In genomic region chr3:88992793-88993192, GRCm38 (mm10) we compare ENCODE assay signal across 19 mouse cellular contexts. TPM values are rescaled to one million over a fixed set of nuclear protein-coding genes. Genes with fewer than 3 reads are reported as not detected.
A peak's percentile ranks its signal among the peaks of the same experiment; 100 is the strongest.
DNase-seq lines count a peak whose midpoint lies in the region; ATAC-seq and TF ChIP-seq lines count a peak whose summit lies in the region.
"Had no signal": no experiment of that assay in that cellular context is flagged by ENCODE, and none has a peak within 500 bp of the region (broad histone marks: within the 10 kb centered on the region; RNA-seq: fewer than 3 reads in every experiment).

No protein-coding gene starts in this region.

- H3K4me2 ChIP-seq in heart, embryonic 14.5 days (ENCODE audit: low read length), result no peak overlapping the region
- H3K4me2 ChIP-seq in heart, embryonic 12.5 days, result no peak overlapping the region
- H3K4me2 ChIP-seq in kidney, postnatal 0 days (ENCODE audit: low read length), result no peak overlapping the region
- H3K4me2 ChIP-seq in stomach, postnatal 0 days (replicated peaks; ENCODE audit: low read depth), result no peak overlapping the region
- H3K4me2 ChIP-seq: forebrain, embryonic 13.5 days; heart, embryonic 13.5 days; hindbrain, embryonic 15.5 days had no signal

- 53% methylated on average over 2 of the region's 2 CpGs for WGBS in heart, embryonic 14.5 days
- 66% methylated on average over 2 of the region's 2 CpGs for WGBS in heart, embryonic 12.5 days
- WGBS in kidney, postnatal 0 days, result 61% methylated on average over 2 of the region's 2 CpGs
- WGBS in stomach, postnatal 0 days, result 70% methylated on average over 2 of the region's 2 CpGs

- TF ChIP-seq CTCF in kidney, postnatal 0 days (IDR thresholded peaks at IDR 0.05; ENCODE audit: low read depth), result no peak
- no peak for TF ChIP-seq CTCF in stomach, postnatal 0 days (IDR thresholded peaks at IDR 0.05; ENCODE audit: low read depth)

- no peaks in the 10 kb centered on the region for H3K27me3 ChIP-seq in heart, embryonic 14.5 days (ENCODE audit: control insufficient read depth, insufficient read depth, low read length)
- H3K27me3 ChIP-seq in heart, embryonic 12.5 days (replicated peaks), result no peaks in the 10 kb centered on the region
- no peaks in the 10 kb centered on the region for H3K27me3 ChIP-seq in kidney, postnatal 0 days (ENCODE audit: insufficient read depth, low read length)
- no peaks in the 10 kb centered on the region for H3K27me3 ChIP-seq in stomach, postnatal 0 days (ENCODE audit: control insufficient read depth, insufficient read depth, low read length)
- H3K27me3 ChIP-seq: forebrain, embryonic 13.5 days; heart, embryonic 13.5 days; hindbrain, embryonic 15.5 days had no signal

- H3K4me3 ChIP-seq in heart, embryonic 14.5 days (ENCODE audit: control insufficient read depth in 1 of 2, insufficient read depth in 1 of 2, low read depth in 1 of 2, low read length in 2 of 2), result no peak overlapping the region
- H3K4me3 ChIP-seq in heart, embryonic 12.5 days, result no peak overlapping the region
- H3K4me3 ChIP-seq in kidney, postnatal 0 days (replicated peaks; ENCODE audit: low read depth, low read length), result no peak overlapping the region
- no peak overlapping the region for H3K4me3 ChIP-seq in stomach, postnatal 0 days (ENCODE audit: low read depth, low read length)
- H3K4me3 ChIP-seq: embryonic facial prominence, embryonic 10.5 days; forebrain, embryonic 13.5 days; heart, embryonic 13.5 days; hindbrain, embryonic 15.5 days had no signal

- H3K4me1 ChIP-seq in heart, embryonic 14.5 days (ENCODE audit: control insufficient read depth in 2 of 2, insufficient read depth in 2 of 2, low read length in 2 of 2), result peaks cover 0 to 14% of the 10 kb centered on the region in 2 experiments; a peak in 2 of 4 replicates
- H3K4me1 ChIP-seq in heart, embryonic 12.5 days (replicated peaks), result peaks cover 7% of the 10 kb centered on the region
- no peaks in the 10 kb centered on the region for H3K4me1 ChIP-seq in kidney, postnatal 0 days (replicated peaks; ENCODE audit: insufficient read depth, low read length)
- H3K4me1 ChIP-seq in stomach, postnatal 0 days (replicated peaks; ENCODE audit: control insufficient read depth, insufficient read depth), result no peaks in the 10 kb centered on the region
- H3K4me1 ChIP-seq: embryonic facial prominence, embryonic 10.5 days; forebrain, embryonic 13.5 days; hindbrain, embryonic 15.5 days had no signal

- no peaks in the 10 kb centered on the region for H3K9me3 ChIP-seq in heart, embryonic 14.5 days (ENCODE audit: control insufficient read depth, low read length)
- no peaks in the 10 kb centered on the region for H3K9me3 ChIP-seq in heart, embryonic 12.5 days (replicated peaks)
- no peaks in the 10 kb centered on the region for H3K9me3 ChIP-seq in kidney, postnatal 0 days (replicated peaks; ENCODE audit: low read length)
- H3K9me3 ChIP-seq in stomach, postnatal 0 days (ENCODE audit: control insufficient read depth, low read length), result no peaks in the 10 kb centered on the region
- H3K9me3 ChIP-seq: embryonic facial prominence, embryonic 10.5 days; forebrain, embryonic 13.5 days; heart, embryonic 13.5 days; hindbrain, embryonic 15.5 days had no signal

- intact Hi-C loops in heart, postnatal 36 days (cut with DNase I), result loop anchor here (5.0 kb wide), 1 partner anchor 50 kb away; no protein-coding TSS in a partner anchor

- H3K9ac ChIP-seq in heart, embryonic 14.5 days (ENCODE audit: low read length), result no peak overlapping the region; the same call in 1 of the 2 replicates
- H3K9ac ChIP-seq in heart, embryonic 12.5 days, result no peak overlapping the region
- H3K9ac ChIP-seq in kidney, postnatal 0 days (ENCODE audit: low read depth, low read length), result no peak overlapping the region
- H3K9ac ChIP-seq in stomach, postnatal 0 days (ENCODE audit: low read length), result no peak overlapping the region
- H3K9ac ChIP-seq: forebrain, embryonic 13.5 days; forebrain, postnatal 0 days; heart, embryonic 13.5 days; hindbrain, embryonic 15.5 days had no signal

- peak overlapping the region; percentile 12 to 38; a peak in 2 of 4 replicates for H3K27ac ChIP-seq in heart, embryonic 14.5 days (replicated peaks in 1 of 2; ENCODE audit: control insufficient read depth in 1 of 2, insufficient read depth in 1 of 2, low read depth in 2 of 2, low read length in 2 of 2)
- no peak overlapping the region for H3K27ac ChIP-seq in heart, embryonic 12.5 days (ENCODE audit: poor library complexity, severe bottlenecking)
- 0 out of 2 replicates have a peak overlapping the region, but pooled peaks have one; percentile 4 for H3K27ac ChIP-seq in kidney, postnatal 0 days
- H3K27ac ChIP-seq in stomach, postnatal 0 days (replicated peaks), result no peak overlapping the region
- H3K27ac ChIP-seq: embryonic facial prominence, embryonic 10.5 days; forebrain, embryonic 13.5 days; heart, embryonic 13.5 days; hindbrain, embryonic 15.5 days had no signal

- TF ChIP-seq EP300 in stomach, postnatal 0 days (optimal IDR thresholded peaks at IDR 0.05), result no peak

- H3K36me3 ChIP-seq in heart, embryonic 14.5 days (ENCODE audit: control insufficient read depth, insufficient read depth, low read length), result peaks cover 9% of the 10 kb centered on the region; the same call in 1 of the 2 replicates
- H3K36me3 ChIP-seq in heart, embryonic 12.5 days, result peaks cover 18% of the 10 kb centered on the region
- H3K36me3 ChIP-seq in kidney, postnatal 0 days (ENCODE audit: insufficient read depth, low read length), result peaks cover 9% of the 10 kb centered on the region
- H3K36me3 ChIP-seq in stomach, postnatal 0 days (ENCODE audit: control insufficient read depth, insufficient read depth, low read length), result no peaks in the 10 kb centered on the region; the same call in 1 of the 2 replicates
- H3K36me3 ChIP-seq: hindbrain, embryonic 15.5 days had no signal

- DNase-seq in heart, adult 11 months, result peak; percentile 86
- DNase-seq in heart, postnatal 36 days, result no peak
- DNase-seq in kidney, postnatal 0 days (ENCODE audit: low spot score), result peak; percentile 3
- DNase-seq in kidney, adult 11 months, result no peak
- no peak for DNase-seq in stomach, postnatal 0 days (ENCODE audit: low spot score)
- DNase-seq: adrenal gland, adult 2 months; adrenal gland, postnatal 25 days; cerebellum, adult 2 months; cerebellum, postnatal 10 days; forebrain, postnatal 0 days; gastrocnemius, postnatal 25 days; kidney, adult 8-10 months had no signal

- ATAC-seq in heart, embryonic 14.5 days (ENCODE audit: insufficient number of reproducible peaks, insufficient read depth, low FRiP score, low read depth), result no peak
- no peak for ATAC-seq in heart, embryonic 12.5 days (ENCODE audit: insufficient number of reproducible peaks, low FRiP score)
- no peak for ATAC-seq in kidney, postnatal 0 days (replicated peaks; ENCODE audit: low FRiP score, low read depth)
- no peak for ATAC-seq in stomach, postnatal 0 days (ENCODE audit: low FRiP score, low TSS enrichment)
- ATAC-seq: forebrain, embryonic 13.5 days; forebrain, postnatal 0 days; intestine, embryonic 16.5 days had no signal

RNA-seq across cellular contexts. Expression of gene Dap3, which starts 41.8 kb away (rescaled TPM):
- 100 to 1,000 TPM; 128 to 152 TPM for total RNA-seq in heart, postnatal 36 days (2021)
- polyA plus RNA-seq in heart, embryonic 14.5 days (2014; fragmentation: Nextera tagmentation; extraction: Ambion mirVana), result 138 and 141 TPM in 2 replicates
- polyA plus RNA-seq in heart, embryonic 12.5 days (2016; fragmentation: Nextera tagmentation; extraction: Ambion mirVana), result 141 and 146 TPM in 2 replicates
- 150 and 151 TPM in 2 replicates for polyA plus RNA-seq in kidney, postnatal 0 days (2015; fragmentation: Nextera tagmentation; extraction: Ambion mirVana)
- polyA plus RNA-seq in stomach, postnatal 0 days (2015; fragmentation: Nextera tagmentation; extraction: Ambion mirVana), result 99.0 and 105 TPM in 2 replicates

RNA-seq across cellular contexts. Expression of gene Ash1l, which starts 42.4 kb away (rescaled TPM):
- total RNA-seq in heart, postnatal 36 days (2021), result 10 to 100 TPM; 37.7 to 39.9 TPM
- 16.8 and 17.4 TPM in 2 replicates for polyA plus RNA-seq in heart, embryonic 14.5 days (2014; fragmentation: Nextera tagmentation; extraction: Ambion mirVana)
- polyA plus RNA-seq in heart, embryonic 12.5 days (2016; fragmentation: Nextera tagmentation; extraction: Ambion mirVana), result 15.9 and 17.2 TPM in 2 replicates
- 13.0 and 14.2 TPM in 2 replicates for polyA plus RNA-seq in kidney, postnatal 0 days (2015; fragmentation: Nextera tagmentation; extraction: Ambion mirVana)
- polyA plus RNA-seq in stomach, postnatal 0 days (2015; fragmentation: Nextera tagmentation; extraction: Ambion mirVana), result 8.6 and 9.2 TPM in 2 replicates

Comparison
In these comparisons a context has a peak if more than half of its experiments do, and no peak if none do; other contexts are left out.
1. DNase-seq: peak in heart, adult 11 months (single experiment) and kidney, postnatal 0 days (single experiment); none in heart, postnatal 36 days (0 of 2), kidney, adult 11 months (single experiment) and stomach, postnatal 0 days (single experiment).
2. H3K27ac ChIP-seq: peak in heart, embryonic 14.5 days (2 of 2) and kidney, postnatal 0 days (single experiment); none in heart, embryonic 12.5 days (single experiment) and stomach, postnatal 0 days (single experiment).